Mouse (Mus musculus) olfactory bulb, adult 2 months (tissue): ENCODE results near the gene Susd3. TPM values are rescaled to one million over a fixed set of nuclear protein-coding genes. Genes with fewer than 3 reads are reported as not detected.
A peak's percentile ranks its signal among the peaks of the same experiment; 100 is the strongest.

Experiments used
- H3K27ac ChIP-seq: fragments of 200-500 bp; 2 replicates; pipeline ENCODE4 v1.5.1; 2012; ENCODE audit warnings: low read depth, low read length; ENCODE audit not compliant: insufficient read depth
- H3K4me1 ChIP-seq: fragments of 200-500 bp; 2 replicates; pipeline ENCODE4 v1.6.1; 2012; ENCODE audit warnings: low read length; ENCODE audit not compliant: control insufficient read depth, insufficient read depth
- H3K4me3 ChIP-seq: fragments of 200-500 bp; 2 replicates; pipeline ENCODE4 v1.5.1; 2012; ENCODE audit warnings: mild to moderate bottlenecking, low read depth, low read length, moderate library complexity; ENCODE audit not compliant: insufficient read depth
- CTCF ChIP-seq: fragments of 200-500 bp; IDR thresholded peaks from 2 replicates; pipeline ENCODE4 v1.5.1; 2012; ENCODE audit warnings: low read depth, mild to moderate bottlenecking, low read length, moderate library complexity; ENCODE audit not compliant: insufficient read depth
- POLR2A ChIP-seq: fragments of 200-500 bp; IDR thresholded peaks from 2 replicates; pipeline ENCODE4 v1.6.1; 2012; ENCODE audit warnings: mild to moderate bottlenecking, low read depth, low read length, moderate library complexity; ENCODE audit not compliant: insufficient read depth
- WGBS: fragments of 180-500 bp; shearing (Covaris S2); methylation state at CpG from one replicate; pipeline ENCODE4 v1.1.7; 2018; 5-methylcytosine and 5-hydroxymethylcytosine counted together
- polyA plus RNA-seq: library from polyadenylated mRNA; stranded (reverse); fragments of >200 nt; gene quantifications from 2 replicates; pipeline ENCODE4 v1.2.4, GENCODE M21; 2012; ENCODE audit warnings: low replicate concordance; ENCODE audit not compliant: missing spikeins, insufficient read depth, insufficient read length

Susd3 gene
- polyA plus RNA-seq, 1 experiment, result not detected

DNA sequence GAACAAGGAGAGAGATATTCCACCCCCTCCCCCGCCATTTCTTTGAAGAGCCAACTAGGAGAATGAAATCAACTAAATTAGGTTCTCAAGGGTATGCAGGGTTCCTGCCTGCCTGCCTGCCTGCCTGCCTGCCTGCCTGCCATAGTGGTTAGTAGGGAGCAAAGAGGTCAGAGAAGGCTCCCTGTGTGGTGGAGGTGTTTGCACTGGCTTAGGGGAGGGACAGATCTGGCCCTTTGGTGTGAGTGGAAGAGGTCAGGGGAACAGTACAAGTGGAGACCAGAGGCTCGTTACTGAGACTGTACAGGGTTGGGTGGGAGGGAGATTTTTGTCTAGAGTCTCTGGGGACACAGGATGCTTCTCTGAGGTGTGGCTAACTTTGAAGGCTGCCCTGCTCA lies 59.5 kb downstream of the Susd3 start:
- Histone ChIP-seq H3K4me3 (no peak overlapping the region), H3K4me1 (peaks cover 47% of the 10 kb centered on the region), H3K27ac (no peak overlapping the region)
- 74% methylated on average over 2 of the region's 2 CpGs for WGBS
- TF ChIP-seq CTCF (no peak), POLR2A (no peak)

DNA sequence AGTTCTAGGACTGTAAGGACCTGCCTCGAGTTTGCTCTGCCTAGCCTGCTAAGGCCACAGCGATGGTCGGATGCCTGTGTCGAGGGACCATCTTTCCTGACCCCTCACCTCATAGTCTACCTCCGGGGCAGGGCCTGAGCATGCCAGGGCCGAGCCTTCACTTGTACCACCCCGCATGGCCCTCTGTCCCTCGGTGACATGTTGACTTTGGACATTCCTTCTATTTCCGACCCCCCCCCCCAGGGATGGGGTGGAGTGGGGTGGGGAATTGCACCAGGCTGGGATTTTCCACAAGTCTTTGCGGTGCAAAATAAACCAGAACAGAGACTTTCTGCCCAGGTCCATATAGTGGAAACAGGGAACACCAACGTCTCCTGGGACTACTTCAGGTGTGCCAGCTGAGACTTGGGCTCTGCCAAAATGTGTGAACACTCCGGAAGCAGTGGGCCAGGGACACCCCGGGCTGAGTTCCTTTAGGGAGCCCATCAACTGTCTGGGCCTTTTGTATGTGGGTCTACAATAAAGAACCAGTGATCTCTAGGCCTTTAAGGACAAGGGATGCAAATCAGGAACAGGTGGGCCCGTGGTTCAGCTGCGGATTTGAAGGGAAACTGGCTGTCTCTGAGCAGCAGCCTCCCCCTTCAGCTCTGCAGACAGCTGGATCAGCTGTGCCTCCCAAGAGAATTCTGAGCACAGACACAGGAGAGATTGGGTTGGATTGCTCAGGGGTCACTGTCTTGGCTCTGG lies 60.1 kb downstream of the Susd3 start:
- peaks cover 53% of the 10 kb centered on the region for H3K4me1 ChIP-seq
- 24% methylated on average over 15 of the region's 15 CpGs for WGBS
- peak overlapping the region; percentile 54 for H3K27ac ChIP-seq
- H3K4me3 ChIP-seq, result peak overlapping the region; percentile 71
- no peak for TF ChIP-seq CTCF
- no peak for TF ChIP-seq POLR2A

DNA sequence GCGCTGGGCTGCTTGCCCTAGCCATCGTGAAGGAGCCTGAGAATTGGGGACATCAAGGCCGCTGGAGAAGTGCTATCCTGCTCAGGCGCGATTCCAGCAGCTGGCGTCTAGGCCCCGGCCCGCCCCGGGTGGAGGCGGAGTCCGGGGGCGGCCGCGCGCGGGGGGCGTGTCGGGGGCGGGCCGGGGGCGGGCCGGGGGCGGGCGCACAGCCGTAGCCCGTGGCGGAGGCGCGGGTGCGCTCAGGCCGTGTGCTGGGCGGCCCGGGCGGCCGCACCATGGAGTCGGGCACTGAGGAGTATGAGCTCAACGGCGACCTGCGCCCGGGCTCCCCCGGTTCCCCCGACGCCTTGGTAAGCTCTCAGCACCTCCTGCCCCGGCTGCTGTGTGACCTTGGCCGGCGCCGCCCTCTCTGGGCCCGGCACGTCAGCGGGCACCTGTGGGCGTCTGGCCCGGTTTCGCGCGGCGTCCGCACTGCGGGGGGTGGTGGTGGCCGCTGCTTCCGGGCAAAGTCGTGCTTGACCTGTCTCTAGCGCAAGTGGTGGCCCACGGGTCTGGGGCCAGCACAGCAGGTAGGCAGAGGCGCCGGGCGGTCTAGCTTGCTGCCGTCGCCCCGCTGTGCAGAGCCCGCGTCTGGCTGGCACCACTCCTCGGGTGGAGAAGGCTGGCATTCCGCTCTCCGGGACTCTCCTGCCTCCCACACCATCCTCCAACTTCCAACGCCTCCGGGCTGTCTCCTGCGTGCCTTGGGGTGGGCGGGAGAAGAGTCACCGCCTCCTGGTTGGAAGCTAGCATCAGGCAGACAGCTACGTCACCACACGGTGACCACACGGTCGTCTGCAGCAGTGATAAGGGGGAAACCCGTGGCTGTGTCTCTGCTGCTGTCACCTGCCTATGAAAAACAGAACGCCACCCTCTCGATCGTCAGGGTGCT lies 61.0 kb downstream of the Susd3 start, which contains the start of gene Ninj1:
Gene Ninj1 (plus strand): TSS at position 198 of the 931 bp plus-strand sequence.
- under 1% methylated on average over 72 of the region's 87 CpGs for WGBS
- Histone ChIP-seq H3K4me1 (peaks cover 56% of the 10 kb centered on the region), H3K4me3 (peak within 1 kb of the TSS; percentile 71), H3K27ac (peak within 1 kb of the TSS; percentile 77)
- TF ChIP-seq POLR2A, result peak; percentile 40; the same call in 1 of the 2 replicates
- TF ChIP-seq CTCF, result peak; percentile 5; the same call in 1 of the 2 replicates

DNA sequence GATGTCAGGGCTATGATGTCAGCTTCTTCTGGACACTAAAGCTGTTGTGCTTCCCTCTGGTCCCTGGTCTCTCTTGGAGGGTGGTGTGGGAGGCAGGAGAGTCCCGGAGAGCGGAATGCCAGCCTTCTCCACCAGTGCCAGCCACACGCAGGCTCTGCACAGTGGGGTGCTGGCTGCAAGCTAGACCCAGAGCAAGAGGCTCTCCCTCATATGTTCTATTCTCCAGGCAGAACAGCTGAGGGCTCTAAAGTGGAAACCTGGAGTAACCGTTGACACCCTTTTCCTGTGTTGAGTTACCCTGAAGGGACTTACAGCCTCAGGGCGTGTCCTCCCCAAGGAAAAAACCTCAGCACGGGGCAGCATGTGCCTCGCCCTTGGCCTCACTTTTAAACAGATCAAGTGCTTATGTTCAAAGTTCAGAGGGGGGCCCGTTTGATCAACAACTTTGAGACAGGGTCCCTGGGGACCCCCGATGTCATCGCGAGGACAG lies 61.7 kb downstream of the Susd3 start:
- H3K4me1 ChIP-seq, result peaks cover 58% of the 10 kb centered on the region
- 17% methylated on average over 11 of the region's 11 CpGs for WGBS
- H3K27ac ChIP-seq, result peak overlapping the region; percentile 77
- peak overlapping the region; percentile 32 for H3K4me3 ChIP-seq
- TF ChIP-seq CTCF (no peak), POLR2A (no peak)

DNA sequence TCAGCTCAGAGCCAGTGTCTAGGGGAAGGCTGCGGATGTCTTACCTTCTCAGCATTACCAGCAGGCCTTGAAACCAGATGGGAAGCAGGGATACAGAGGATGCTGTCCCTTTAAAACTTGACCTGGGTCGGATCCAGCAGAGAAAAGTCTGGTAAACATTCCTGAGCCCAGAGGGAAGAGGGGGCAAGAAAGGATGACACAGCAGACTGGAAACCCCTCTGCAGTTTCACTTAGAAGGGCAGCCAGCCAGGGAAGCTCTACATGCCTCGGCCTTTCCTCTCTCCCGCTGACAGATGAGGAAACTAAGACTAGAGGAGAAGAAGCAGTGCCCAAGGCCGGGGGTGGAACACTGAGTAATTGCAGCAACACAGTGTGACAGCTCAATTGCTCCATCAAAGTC lies 64.9 kb downstream of the Susd3 start:
- Histone ChIP-seq H3K27ac (0 out of 2 replicates have a peak overlapping the region, but pooled peaks have one; percentile 14), H3K4me3 (no peak overlapping the region), H3K4me1 (peaks cover 39% of the 10 kb centered on the region)
- whole genome bisulfite sequencing, result 64% methylated on average over 5 of the region's 5 CpGs
- no peak for TF ChIP-seq POLR2A

DNA sequence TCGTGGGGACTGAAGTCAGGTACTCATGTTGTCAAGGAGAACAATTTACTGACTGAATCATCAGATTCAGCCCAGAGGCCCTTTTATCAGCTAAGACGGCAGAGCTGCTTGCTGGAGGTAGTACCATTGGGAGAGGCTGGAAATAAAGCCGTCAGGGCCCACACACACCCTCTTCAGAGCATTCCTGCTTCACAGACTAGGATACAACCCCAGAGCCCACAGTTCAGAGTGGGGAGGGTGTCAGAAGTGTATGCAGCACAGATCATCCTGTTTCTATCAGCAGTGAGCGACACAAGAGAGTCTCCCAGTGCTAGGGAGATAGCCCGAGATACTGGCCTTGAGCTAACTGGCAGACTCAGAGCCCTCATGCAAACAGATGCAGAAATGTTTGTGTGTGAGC lies 65.3 kb downstream of the Susd3 start:
- Histone ChIP-seq H3K4me3 (no peak overlapping the region), H3K27ac (0 out of 2 replicates have a peak overlapping the region, but pooled peaks have one; percentile 14), H3K4me1 (peaks cover 37% of the 10 kb centered on the region)
- 48% methylated on average over 5 of the region's 5 CpGs for WGBS
- no peak for TF ChIP-seq CTCF
- no peak for TF ChIP-seq POLR2A

DNA sequence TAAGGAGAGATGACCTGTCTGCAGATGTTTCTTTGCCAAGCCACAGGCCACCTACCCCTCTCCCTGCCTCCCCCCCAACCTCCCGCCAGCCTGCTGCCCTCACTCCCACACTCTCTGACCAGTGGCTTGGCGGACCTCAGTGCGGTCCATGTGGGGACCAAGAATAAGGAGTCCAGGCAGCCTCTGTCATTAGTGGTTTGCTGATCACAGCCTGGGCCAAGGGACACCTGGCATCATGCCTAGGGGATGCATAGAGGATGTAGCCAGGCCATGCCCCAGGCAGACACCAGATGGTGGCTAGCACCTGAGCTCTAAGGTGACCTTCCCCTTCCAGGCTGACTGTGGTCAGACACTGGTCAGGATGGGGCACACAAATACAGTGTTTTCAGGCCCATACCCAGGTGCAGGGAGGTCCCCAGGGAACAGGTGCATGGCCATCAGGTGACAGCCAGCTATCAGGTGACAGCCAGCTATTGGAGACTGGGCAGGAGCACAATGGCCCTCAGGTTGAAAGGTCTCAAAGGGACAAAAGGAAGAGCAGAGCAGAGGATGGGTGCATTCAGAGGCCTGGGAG lies 67.0 kb downstream of the Susd3 start:
- TF ChIP-seq POLR2A, result no peak
- no peak overlapping the region for H3K4me3 ChIP-seq
- H3K27ac ChIP-seq, result no peak overlapping the region
- peaks cover 25% of the 10 kb centered on the region for H3K4me1 ChIP-seq
- WGBS, result 86% methylated on average over 3 of the region's 3 CpGs

DNA sequence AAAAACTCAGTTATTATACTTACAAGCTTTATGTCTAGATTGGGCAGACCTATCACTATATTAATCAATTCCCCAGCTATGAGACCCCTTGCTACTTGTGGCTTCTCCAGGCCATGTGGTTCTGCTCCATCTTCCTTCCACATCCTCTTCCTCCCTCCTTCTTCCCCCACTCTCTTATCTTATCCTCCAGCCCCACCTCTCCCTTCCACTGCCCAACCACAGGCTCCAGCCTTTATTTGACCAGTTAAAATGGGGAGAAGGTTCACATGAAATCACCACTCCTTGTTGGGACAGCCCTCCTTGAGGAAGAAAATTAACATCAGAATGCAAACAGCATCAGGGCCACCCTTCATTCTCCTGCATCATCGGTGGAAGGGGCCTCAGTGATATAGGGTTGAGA lies 67.8 kb downstream of the Susd3 start:
- Histone ChIP-seq H3K27ac (no peak overlapping the region), H3K4me3 (no peak overlapping the region), H3K4me1 (peaks cover 25% of the 10 kb centered on the region)
- no peak for TF ChIP-seq POLR2A
- TF ChIP-seq CTCF, result no peak
- WGBS, result 80% methylated on average over 1 of the region's 1 CpGs

Other genes with a start within 250 kb of the Susd3 start
- not detected in 2 replicates for gene Wnk2, start 100.7 kb downstream of the Susd3 start, polyA plus RNA-seq
- gene Ninj1, start 61.2 kb downstream of the Susd3 start, polyA plus RNA-seq, result not detected in 2 replicates
- not detected in 2 replicates for gene Card19, start 32.7 kb downstream of the Susd3 start, polyA plus RNA-seq
- gene Fgd3, start 71.6 kb upstream of the Susd3 start, polyA plus RNA-seq, result not detected in 2 replicates
- gene Bicd2, start 92.9 kb upstream of the Susd3 start, polyA plus RNA-seq, result 48.0 TPM in 1 of 2 replicates, not detected in the other
- gene Ippk, start 172.5 kb upstream of the Susd3 start, polyA plus RNA-seq, result not detected in 2 replicates
- not detected in 2 replicates for gene Tes3-ps, start 244.6 kb upstream of the Susd3 start, polyA plus RNA-seq